Mouse (Mus musculus): ENCODE results near the gene Arv1.

DNA sequence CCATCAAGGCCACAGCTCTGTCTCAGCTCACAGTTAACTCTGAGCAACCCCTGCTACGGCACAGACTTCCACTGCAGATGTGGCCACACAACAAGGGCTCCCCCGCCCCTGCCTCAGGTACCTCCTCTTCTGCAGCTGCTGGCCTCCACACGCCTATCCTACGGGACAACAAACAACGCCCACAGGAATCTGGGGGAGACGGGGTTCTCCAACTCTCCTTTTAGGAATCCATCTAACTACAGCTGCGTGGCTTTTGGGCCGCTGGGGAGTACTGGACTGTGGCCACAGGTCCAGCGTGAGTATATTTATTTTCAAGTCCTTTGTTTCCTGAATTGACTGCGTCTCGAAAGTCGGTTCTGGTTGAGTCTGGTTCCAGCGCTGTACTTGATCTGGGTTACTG, 43.7 kb upstream of the Arv1 start:
- no peak for TF ChIP-seq CTCF (conservative IDR thresholded peaks at IDR 0.05; ENCODE audit: insufficient read depth, insufficient read length, low read depth, low read length)
- no peak for TF ChIP-seq POLR2A (IDR thresholded peaks at IDR 0.05; ENCODE audit: low read depth, low read length)
